Mouse (Mus musculus) G1E (cell line): ENCODE data around the gene Fbxo44.

Experiments used
- CTCF ChIP-seq: IDR thresholded peaks from 2 replicates; pipeline ENCODE4 v1.5.1; 2012; ENCODE audit warnings: low read depth, low read length, inconsistent platforms, mixed read lengths
- GATA1 ChIP-seq: IDR thresholded peaks from 2 replicates; pipeline ENCODE4 v1.6.1; 2012; ENCODE audit warnings: borderline replicate concordance, low read length, inconsistent platforms, mixed read lengths

DNA sequence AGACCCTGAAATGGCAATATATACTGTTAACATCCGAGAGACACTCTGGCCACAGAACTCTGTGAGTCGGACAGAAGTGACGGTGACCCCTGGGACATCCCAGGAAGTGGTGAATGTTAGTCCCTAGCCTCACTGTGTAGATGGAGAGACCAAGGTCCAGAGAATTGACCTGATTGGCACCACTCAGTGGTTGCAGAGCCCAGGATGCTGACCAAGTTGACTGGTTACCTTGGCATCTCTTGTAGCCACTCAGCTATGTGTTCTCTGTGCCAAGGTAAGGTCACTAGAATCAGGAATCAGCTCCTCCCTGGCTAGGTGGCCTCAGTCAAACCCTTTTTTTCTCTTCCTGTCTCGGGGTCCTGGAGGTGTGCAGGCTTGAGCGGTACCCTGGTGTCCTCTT lies 16.6 kb downstream of the Fbxo44 start:
- TF ChIP-seq CTCF, result no peak
- no peak for TF ChIP-seq GATA1
